Mouse (Mus musculus) retina, adult 2 months (tissue): ENCODE measurements around the gene Hhat.

Experiments used
- DNase-seq: peaks from one replicate; pipeline ENCODE4 v3.0.0-alpha.2; 2012; ENCODE audit warnings: low read depth, low spot score

Hhat gene

DNA sequence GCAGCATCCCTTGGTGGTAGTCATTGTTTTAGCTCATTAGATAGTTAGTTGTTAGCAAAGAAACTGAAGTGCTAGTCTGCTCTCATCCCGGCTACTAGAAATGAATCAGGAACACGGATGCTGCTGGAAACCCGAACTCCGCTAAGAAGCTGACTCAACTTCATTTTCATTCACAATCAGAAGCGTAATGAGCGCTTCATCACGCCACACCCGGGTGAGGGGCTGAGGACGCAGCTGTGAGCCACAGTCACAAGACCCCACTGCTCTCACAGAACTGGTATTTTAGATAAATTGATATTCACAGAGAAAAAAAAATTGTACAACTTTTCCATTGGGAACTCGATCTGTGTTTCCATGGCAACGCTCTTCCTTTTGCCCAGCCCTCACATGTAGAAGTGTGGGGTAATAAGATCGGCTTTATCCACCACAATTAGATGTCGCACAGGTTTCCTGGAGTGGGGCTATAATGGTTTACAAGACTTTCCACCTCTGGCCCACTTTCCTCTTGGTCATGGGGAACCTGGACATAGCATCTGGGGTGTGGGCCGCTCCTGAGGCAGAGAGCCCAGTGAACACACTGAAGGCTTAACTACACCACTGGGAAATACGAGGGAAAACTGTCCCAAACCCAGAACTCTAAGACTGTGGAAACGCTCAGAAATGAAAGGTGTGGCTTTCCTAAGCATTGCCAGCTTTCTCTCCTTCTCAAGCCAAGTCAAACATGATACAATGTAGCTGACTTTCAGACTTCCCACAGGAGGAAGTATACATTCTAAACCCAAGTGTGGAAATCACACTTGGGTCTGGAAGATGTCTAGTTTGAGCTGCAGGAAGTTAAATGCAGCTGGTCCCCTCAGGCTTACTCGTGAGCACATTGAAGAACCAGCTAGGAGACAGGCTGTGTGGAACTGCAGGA, 14.3 kb upstream of the Hhat start:
- no peak for DNase-seq

DNA sequence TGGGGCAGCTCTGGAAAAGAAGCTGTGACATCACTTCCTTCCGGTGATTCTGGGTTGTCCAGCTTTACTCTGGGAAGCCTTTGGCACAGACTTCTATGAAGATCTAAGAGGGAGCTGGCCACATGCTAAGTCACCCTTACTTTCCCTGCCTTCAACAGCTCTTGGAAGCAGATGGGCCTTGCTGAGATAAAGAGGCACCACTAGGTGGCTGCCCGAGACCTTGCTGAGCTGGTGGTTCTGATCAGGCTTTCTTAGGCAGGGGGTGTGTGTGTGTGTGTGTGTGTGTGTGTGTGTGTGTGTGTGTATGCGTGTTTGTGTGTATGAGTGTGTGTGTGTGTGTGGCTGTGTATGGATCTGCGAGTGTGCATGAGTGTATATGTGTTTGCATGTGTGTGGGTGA, 13.4 kb upstream of the Hhat start:
- DNase-seq: peak; percentile 32

DNA sequence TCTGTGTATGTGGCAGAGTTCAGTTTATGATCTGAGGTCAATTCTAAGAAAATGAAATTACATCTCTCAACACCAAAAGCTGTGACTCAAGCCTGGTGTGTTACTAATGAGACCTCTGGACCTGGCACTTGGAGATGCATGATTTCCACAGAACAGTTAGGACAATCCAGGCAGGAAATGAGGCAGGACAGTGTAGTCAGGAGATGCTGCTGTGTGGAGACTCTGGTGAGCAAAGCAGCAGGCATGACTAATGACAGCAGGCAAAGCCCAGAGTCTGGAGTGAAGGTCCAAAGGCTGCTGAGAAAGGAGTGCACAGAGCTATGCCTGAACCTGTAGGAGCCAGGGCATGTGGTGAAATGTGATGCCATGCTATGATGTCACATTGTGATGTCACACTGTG, 10.2 kb upstream of the Hhat start:
- DNase-seq: no peak

DNA sequence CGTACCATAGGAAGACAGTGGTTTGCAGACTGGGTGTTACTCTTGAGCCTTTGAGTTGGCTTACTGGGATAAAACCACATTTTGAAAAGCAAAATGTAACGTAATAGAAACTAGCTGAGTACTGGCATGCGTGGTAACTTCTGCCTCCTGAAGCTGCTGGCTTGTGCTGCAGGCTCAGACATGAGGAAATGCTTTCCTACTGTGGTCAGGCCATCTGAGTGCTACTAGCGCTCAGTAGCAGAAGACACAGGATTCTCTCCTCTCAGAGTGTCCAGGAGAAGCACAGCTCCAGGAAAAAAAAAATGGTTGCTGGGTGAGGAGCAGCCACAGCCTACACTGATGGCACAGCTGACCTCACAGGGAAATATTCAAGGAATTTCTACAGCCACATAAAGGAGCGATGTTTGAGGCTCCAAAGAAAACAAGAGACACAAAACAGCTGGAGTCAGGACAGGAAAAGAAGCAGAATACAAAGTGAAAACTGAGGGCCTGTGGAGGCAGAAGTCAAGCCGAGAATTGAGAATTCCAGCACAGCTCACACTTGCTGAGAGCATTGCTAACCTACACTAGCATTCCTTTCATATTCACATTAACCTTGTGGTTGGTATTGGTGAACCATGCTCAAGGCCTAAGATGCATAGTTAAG, 8.0 kb upstream of the Hhat start:
- no peak for DNase-seq

DNA sequence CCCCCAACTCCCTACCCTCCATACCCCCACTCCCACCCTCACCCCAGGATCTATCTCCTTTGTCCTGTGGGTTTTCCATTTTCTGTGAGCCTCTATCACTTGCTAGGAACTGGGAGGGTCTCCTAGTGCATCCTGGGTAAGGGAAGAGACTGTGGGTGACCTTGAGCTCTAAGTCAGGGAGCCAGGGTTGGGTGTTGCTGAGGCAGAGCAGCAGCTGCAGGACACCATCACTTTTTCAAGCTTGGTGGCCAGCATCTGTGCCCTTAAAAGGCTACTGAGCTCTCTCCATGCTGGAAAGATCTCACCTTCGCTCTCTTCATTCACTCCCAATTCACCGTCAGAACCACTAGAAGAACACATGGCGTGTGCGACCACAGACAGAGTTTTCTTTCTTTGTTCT, 7.2 kb upstream of the Hhat start:
- no peak for DNase-seq

DNA sequence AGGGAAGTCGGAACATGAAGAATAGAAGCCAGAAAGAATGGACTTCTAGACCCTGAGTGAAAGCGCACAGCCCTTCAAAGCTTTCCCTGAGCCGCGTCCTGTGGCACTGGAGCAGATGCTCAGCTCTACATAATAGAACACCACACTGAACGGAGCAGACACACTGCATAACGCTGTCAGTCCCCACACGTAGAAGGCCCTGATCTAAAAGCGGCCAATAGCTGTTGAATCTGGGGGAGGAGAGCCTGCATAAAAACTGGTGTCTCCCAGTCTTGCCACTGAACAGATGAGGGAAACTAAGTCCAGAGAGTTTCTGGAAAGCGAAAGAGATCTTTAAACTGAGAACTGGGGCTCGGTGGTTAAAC, 911 bp downstream of the Hhat start:
- no peak for DNase-seq

DNA sequence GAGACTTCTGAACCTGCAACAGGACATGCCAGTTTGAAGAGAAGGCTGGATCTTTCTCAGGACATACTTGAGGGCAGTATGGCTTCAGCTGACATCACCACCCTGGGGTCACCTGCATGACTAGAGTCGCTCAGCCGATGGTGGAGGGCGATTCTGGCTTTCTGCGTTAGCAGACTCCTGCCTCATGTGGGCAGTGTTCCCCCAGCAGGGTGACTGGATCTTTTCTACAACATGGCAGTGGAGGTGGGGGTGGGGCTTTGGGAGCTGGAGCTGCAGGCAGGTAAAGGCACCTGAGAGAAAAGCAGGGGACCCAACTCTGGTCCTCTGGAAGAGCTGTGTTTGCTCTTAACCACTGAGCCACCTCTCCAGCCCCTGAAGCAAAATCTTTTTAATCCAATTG, 5.5 kb downstream of the Hhat start:
- DNase-seq: no peak

DNA sequence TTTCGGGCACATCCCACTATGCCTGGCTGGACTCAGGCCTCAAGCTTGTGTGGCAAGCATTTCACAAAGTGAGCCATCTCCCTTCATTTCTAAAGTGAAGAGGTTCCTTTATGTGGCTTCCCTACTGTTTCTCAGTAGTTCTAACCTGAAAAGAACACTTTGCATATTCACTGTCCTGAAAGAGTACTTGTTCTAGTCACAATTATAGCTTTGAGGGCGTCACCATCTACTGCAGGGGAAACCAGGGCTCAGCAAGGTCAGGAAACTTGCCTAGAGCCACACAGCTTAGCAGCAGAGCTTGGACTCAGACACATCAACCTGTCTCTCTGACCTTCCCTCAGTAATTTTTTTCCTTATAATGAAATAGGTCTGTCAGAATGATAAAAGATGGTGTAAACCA, 6.5 kb downstream of the Hhat start:
- DNase-seq: no peak

DNA sequence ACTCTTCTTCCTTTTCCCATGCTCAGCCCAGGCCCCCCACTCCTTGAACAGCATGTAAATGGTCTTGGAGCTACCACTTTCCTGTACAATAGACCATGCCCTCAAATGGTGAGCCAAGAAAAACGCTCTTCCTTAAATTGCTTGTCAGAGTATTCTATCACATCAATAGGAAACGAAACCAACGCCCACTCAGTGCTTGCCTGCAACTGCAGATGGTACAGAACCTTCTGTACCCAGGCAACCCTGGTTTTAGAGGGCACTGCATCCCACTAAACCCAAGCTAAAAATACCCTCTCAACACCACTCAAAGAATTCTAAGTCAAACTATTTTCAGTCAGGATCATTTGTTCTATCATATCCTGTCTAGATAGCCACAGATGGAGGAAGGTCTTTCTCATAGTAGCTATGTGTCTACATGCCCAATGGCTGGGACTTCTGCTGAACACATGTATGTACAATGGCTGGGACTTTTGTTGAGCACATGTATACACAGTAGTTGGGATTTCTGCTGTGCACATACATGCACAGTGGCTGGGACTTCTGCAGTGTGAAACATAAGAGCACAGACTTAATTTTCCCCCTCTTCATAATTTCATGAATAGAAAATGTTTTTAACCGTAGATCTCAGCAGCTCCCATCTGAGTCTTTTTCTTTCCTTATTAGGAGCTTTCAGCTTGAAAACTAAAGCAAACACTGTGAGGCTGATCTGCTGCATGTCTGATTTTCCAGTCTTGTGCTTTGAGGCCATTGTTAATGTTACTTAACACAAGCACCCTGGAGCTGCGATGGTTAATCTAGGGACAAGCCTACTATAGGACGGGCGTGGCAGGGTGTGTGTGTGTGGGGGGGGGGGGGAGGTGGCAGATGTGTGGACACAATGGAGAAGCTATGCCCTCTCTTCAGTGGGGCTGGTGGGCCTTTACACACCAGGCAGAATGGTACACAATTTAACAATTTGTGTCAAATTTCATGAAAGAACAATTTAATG, 7.8 kb downstream of the Hhat start:
- no peak for DNase-seq

DNA sequence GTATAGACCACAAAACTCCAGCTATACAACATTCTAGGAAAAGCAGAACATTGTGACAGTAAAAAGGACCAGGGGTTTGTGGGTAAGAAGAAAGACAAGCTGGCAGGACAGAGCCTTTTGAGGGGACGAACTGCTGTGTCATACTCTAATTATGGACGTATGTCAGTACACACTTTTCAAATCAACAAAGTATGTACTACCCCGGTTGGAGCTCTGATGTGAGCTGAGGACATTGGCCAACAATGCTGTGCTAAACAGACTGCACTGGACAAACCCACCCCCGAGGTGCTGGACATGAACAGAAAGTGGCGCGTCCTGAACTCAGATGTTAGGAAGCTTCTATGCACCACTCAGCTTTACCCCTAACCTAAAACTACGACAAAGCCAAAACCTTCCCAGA, 14.3 kb downstream of the Hhat start:
- no peak for DNase-seq

DNA sequence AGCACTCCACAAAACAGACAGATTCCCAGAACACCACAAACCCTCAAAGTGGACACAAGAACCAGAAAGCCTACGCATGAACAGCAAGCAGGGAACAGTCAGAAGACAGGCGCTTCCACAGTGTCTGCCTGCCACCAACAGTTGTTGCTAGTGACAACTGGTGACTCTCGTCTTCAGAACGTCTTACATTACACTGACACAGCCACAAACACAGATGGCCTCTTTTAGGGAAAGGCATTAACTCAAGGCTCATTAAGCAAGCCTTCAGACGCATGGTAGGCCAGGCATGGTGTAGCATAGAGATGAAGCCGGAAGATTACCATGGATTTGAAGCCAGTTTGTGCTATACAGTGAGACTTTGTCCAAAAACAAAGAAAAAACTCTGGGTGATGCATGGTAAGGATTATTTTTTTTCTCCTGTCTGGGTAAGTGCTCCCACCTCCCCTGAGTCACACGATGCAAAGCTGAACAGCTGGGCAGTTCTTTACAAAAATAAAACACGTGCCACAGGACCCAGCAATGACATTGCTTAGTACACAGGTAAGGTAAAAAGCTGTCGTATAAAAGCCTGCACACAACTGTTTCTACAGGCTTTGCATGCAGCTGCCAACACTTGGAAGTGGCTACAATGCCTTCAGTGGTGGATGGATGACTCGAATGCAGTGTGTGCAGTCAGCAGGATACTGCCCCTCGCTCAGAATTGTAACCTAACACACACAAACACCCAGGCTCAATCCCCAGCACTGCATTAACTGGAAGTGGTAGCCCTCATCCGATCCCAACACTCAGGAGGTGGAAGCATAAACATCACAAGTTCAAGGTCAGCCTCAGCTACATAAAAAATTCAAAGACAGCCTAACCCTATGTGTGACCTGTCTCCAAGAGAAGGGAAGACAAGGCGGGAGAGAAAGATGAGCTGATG, 15.1 kb downstream of the Hhat start:
- DNase-seq: no peak

DNA sequence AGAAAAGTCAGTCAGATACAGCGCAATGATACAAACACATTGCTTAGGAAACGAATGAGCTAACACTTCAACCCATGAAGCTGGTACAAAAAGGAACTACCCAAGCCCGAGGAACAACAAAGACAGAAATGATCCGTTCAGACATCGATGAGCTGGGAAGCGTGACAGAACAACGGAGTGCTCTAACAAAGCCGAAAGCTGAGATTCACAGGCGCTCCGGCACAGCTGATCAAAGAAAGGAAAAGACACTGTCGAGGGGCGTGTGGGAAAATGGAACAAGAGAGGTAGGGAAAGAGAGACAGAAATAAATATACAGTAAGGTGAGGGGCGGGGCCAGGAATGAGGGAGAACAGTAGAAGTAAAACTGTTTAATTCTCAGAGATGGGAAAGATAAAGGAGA, 15.8 kb downstream of the Hhat start:
- no peak for DNase-seq

DNA sequence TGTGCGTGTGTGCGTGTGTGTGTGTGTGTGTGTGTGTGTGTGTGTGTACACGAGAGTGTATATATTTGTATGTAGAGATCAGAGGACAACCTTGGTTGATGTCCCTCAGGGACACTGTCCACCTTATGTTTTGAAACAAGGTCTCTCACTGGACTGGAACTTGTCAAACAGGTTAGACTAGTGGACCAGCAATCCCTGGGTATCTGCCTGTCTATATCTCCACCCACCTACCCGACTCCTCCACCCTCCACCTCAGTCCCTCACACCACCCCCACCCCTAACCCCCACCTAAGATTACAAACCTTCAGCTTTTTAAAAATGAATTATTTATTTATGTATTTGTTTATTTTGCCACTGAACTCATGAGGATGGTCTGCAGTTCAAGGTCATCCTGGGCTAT, 16.8 kb downstream of the Hhat start:
- DNase-seq: no peak

DNA sequence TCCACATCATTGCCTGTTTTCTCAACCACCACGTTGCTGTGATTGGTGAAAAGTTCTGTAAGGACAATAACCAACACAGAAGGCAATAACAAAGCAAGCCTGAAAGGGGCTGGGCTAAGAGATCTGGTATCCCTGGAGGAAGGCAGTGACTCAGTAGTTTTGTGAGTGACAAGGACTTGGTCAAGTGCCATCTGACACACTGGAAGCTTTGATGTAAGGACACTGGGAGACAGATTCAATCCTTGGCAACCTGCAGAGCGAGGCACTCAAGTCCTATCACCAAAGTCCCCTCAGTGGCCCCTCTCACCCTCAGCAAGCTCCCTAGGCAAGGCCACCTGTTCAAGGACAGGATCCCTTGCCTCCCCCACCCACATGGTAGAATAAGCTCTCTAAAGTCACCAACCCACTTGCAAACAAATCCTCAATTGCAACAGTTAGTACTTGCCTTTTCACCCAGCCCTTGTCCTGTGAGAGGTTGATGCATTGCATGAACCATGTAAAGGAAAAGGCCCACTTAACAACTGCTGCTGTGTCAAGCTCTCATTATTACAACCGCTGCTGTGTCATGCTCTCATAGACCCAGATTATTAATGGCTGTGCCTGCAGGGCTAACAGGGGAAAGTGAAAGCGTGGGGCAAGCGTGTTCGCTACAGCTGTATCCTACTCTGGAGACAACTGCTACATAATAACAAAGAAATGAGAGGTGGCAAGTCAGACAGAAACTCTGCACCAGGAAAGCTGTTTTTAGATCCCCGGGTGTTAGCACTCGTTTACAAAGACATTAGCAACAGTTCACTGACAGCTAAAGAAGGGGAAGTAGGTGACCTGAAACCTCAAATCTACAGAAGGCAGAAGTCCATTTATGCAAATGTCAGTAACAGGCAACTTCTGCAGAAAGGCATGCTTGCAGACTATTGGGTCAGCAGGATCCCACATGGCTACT, 18.1 kb downstream of the Hhat start:
- DNase-seq: no peak

DNA sequence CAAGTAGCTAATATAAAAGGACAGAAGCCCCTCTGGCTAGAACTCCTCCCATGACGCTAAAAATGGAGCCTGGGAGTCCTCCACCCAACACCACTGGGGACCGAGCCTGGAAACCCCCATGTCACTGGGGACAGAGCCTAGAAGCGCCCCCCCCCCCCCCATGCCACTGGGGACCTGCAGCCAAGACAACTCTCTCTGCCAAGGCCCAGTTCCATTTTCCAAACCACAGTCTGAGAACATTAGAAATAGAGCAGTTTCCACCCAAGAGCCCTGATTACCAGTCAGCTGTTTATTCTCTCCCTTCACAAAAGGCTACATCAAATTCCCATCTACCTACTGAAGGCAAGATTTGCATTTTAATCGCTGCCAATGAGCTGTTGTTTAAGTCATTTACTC, 21.0 kb downstream of the Hhat start:
- no peak for DNase-seq

DNA sequence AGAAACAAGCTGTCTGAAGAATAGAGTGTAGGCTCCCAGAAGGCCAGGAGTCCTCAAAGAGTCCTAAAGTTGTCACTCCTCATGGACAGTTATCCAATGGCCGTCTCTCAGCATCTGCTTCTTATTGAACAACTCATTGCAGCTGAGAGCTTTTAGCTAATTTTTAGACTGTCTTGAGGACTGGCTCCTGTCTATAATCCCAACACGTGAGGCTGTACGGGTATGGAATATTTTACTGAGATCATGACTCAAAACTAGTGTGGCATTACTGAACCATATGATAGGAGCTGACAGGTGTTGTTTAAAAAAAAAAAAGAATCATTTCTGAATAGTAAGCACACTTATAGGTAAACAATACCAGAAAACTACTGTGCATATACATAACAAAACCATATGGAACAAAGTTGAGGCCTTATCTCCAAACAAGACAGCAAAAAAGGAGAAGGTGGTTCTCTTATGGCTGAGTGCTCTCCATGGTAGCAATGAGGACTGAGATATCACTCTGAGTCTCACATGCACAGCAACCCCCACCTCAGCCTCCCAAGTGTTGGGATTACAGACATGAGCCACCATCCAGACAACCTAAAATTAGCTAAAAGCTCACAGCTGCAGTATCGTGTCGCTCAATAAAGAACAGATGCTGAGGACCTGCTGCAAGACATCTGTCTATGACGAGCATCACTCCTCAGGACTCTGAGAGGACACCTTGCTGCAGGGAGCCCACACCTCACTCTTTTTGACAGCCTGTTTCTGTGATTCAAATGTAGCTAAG, 21.6 kb downstream of the Hhat start:
- no peak for DNase-seq

DNA sequence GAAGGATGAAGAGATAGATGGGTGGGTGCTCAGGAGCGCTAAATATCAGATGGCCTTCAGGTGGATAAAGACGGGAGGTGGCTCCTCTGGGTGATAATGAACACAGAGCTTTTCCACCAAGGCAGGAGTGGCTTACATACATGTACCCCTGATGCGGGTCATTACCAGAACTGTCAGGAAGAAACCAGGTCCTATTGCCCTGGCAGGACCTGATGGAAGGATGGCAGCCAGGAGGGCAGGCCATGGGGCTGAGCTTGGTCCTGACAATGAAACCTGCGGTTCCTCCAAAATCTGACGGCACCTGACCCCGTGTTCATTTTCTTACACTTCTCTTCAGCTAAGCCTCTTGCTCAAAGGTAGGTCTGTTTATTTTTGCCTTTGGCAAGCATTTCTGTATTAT, 24.8 kb downstream of the Hhat start:
- DNase-seq: no peak

DNA sequence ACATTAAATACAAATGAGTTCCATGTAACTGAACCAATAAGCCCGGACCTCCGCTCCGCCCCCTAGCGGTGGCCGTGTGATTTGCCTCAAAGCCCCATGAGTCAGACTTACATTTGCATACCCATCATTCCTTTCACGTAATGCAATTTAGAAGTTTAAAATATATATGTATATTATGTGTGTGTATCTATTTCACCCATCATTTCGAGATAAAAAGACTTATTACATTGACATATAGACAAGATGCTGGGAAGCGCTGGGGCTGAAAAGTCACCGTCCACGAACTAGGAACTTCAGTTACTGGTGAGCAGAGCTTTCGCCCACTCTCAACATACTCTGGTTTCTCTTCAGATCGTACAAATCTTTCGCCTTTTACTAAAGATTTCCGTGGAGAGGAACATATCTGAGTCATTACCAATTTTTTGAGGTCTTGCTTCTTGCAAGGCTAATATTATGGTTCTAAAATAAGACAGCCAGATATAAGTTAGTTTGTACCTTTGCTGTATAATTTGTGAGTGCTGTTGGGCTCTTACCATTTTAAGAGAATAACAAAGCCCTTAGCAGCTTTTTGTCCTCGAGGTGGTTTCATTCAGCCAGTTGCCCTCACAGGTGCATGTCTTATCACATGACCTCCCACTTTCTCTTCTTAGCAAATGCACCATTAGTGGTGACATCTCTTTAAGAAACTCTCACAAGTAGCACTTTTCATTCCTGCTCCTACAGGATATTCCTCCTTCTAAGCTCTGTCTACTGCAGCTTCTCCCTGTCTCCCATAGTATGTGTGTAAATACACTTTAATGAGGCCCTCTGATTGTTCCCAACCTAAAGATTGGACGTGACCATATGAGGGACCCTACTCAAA, 25.6 kb downstream of the Hhat start:
- no peak for DNase-seq
